Mouse (Mus musculus) cerebellum, adult 18-20 months (tissue): ENCODE data around the gene Ubl7.
A peak's percentile ranks its signal among the peaks of the same experiment; 100 is the strongest.

Experiments used
- DNase-seq, 2 experiments: peaks; one replicate each; pipeline ENCODE4 v3.0.0; 2021

Ubl7 gene

DNA sequence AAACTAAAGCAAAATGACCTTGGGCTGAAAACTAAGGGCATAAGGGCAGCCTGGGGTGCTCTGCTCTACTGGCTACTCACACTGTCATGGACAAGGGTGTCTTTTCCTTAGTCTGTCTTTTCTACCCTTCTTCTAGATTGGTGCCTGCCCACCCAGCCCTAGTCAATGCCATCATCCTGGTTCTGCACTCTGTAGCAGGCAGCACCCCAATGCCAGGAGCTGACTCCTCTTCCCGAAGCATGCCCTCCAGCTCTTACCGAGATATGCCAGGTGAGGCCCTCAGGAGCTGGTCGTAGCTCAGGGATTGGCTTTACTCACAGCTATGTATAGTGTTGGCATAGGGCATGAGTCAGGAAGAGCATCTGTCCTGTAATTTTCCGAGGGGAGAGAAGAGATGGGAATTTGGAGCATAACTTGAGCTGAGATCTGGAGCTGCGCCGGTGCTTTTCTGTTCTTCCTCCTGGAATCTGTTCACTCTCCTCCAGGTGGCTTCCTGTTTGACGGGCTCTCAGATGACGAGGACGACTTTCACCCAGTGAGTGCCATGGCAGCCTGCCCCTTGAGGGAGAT is 10.8 kb downstream of the Ubl7 start:
- DNase-seq, result peak; percentile 76 to 84

DNA sequence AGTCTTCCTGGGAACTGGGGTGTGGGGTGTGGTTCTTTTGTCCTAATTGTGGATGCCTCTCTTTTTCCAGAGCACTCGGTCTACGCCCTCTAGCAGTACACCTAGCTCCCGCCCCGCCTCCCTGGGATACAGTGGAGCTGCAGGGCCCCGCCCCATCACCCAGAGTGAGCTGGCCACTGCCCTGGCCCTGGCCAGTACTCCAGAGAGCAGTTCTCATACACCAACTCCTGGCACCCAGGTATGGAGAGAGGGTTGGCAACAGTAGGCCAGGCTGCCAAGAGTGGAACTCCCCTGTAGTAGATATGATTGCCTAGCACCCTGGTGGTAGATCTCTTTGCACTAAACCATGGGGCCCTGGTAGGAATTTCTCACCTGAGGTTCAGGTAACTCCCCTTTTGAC is 11.6 kb downstream of the Ubl7 start:
- DNase-seq, result peak; percentile 19 to 33

DNA sequence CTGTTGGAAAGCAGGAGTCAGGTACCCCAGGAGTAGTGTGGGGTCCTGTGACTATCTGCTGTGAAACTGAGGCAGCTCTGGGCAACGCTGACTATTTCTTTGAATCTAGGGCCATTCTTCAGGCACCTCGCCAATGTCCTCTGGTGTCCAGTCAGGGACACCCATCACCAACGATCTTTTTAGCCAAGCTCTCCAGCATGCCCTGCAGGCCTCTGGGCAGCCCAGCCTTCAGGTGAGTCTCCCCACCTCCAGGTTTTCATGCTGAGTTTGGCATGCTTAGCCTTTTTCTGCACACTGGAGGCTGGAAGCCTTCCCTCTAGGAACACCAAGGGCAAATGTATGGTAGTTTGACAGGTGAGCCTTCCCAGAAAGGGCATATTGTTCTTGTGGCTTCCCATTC is 12.3 kb downstream of the Ubl7 start:
- DNase-seq, result peak; percentile 20 to 31

DNA sequence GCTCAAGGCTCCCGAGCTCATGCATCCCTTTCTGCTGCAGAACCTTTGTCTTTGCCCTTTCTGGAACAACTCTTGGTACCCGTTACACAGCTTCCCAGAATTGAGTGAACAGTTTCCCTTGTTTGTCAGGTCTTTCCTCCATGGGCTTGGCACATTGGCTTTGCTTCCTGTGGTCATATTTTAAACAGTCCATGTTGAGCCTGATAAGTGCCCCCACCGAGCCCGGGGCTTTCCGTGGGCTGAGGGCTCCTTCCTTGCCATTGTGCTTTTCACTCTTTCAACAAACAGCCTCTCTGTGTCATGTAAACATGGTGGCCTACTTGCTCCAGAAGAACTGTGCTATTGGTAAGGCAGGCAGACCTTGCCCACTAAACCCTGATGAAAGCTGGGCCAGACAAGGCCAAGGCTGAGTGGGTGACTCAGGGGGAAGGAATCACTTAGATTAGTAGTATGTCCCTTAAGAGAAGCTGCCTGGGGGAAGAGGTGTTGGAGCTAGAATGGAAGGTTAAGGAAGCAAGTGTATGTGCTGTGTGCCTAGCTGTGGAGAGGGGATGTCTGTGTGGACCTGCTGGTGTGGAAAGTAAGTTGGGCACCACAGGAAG is 20.5 kb downstream of the Ubl7 start:
- no peak for DNase-seq

DNA sequence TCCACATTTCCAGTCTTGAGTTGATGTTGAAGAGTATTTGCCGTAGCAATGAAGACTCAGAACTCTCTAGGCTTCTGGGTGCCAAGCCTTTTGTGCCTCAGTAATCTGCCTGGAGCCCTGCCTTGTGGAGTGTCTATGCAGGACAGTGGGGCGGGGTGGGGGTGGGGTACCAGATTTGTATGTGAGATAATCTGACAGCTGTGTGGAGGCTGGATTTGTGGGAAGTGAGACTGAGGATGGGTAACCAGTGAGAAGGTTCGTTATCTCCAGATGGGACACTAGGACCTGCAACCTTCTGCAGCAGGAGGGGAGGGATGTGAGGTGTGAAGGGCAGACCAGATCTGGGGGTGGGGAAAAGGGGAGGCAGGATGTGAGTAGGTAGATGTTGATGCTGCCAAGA is 21.5 kb downstream of the Ubl7 start:
- no peak for DNase-seq

DNA sequence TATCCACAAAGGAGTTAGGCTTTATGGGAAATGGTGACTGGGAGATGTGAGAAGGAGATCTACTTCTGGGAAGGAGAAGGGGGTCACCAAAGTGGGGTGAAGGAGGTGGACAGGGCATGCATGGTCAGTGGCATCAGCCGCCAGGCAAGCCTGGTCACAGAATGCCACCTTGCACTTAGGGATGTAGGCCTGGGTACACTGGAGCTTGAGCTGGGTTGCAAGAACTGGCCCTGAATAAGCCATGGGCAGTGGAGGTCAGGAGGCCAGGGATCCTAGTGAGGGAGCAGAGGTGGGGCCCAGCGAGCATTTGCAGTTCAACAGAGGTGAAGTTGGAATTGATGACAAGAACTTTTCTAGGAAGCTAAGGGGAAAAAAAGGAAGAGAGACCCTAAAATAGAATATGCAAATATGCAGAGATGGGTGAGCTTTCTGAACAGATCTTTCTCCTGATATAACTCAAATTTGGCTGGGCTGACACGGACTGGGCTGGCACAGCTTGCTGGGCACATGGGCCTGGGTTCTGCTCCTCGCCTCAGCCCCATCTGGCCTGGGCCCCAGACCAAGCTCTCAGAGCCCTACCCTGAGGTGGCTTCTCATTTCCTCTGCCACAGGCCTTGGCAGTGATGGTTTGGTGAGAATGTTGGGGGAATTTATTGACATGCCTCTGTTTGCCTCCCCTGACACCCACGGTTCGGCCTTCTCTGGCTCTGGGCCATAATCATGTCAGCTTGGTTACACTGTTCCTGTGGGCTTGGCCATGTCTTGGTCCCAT is 22.2 kb downstream of the Ubl7 start:
- DNase-seq, result peak; percentile 87 to 92

DNA sequence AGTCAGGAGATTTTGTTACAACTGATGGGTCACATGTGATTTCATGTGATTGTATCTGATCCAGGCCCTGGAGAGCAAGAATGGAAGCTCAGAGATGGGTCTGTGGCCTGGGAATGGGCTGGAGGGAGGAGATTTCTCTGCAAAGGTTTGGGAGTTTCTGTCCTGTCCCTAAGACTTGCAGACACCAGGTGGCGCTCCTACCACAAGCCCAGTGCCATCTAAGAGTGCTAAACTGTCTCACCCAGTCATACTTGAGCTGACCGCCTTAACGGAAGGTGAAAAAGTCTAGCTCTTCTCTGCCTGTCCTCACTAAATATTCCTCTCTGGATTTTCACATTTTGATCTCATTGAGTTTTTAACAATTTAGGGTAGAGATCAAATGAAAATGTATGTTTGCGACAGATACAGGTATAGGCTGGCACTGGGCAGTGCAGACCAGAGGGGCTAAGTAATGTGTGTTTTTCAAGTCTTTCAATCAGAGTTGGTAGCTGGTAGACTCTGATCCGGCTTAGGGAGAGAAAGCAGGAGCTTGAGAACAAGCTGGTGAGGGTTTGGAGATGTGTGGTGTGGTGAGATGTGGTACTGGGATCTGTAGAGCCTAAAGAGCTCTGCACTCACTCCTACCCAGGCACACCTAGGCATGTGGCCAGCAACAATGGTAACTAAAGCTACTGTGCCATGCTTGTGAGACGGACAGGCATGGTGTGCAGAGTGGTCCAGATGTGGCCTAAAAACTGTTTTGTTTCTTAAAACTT is 25.1 kb downstream of the Ubl7 start:
- DNase-seq, result peak; percentile 93 to 96

DNA sequence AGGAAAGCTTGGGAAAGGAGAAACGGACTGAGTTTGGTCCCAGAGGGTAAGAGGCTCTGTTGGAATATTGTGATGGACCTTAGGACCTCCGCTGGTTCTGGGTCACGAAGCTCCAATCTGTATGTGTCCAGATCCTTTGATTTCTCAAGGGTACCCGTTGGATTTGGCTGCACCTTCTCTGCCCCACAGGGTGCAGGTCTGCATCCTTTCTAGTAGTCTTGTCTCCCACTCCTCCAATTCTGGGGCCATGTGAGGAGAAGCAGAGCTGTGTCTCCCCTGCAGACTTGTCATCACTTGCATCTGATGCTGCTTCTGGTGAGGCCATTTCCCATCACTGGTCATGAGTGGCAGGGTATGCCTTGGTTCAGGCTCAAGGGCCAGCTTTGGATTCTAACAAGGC is 26.4 kb downstream of the Ubl7 start:
- DNase-seq, result no peak

DNA sequence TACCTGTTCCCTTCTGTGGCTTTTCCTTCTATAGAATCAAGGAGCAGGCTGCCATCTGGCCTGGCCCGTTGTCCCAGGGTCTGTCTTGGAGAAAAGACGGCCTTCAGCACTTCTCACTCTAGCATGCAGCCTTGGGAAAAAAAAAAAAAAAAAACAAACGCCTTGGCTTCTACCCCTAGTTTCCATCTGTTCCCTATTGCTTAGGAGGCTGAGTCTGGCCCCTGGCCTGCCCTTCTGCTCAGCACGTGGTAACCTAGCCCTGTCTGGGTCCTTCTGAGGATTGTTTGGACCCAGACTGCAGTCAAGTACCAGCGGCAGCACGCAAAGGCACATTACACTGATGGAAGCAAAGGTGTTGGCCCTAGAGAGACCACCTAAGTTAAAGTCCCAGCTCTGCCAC is 26.9 kb downstream of the Ubl7 start:
- DNase-seq, result peak; percentile 76 to 84

DNA sequence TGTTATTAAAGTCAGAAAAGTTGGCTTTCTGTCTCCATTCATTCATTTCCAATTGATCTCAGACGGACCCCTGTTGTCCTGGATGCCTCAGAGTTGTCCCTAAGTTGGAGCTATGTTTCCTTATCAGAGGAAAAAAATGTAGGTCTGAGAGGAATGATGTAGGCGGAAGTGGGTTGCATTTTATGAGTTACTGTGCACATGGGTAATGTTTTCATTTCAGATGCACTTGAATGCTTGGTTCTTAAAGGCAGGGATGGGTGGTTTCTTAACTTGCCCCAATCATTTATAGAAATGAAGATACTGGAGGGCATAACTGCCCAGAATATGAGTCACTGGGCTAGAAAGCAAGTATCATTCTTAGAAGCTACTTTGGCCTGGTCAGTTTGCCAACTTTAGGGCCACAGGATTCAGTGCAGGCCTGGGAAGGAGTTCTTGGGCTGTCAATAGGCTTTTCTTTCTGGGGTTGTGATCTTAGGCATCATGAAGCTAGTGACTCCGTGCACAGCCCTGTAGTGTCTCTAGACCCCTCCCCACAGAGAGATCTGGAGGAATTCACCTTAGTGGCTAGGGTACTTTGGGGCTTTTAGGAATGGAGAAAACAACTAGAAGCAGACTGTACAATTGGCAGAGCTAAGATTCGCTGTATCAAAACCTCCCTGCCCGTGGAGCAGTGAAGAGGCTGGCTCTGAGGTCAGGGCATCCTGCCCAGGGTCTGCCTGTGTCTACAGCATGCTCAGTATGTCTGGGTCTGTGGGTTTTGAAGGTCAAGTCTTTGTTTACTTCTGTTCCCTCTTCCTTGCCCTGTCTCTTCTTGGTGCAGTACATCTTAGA is 27.7 kb downstream of the Ubl7 start:
- peak; percentile 25 to 46 for DNase-seq

DNA sequence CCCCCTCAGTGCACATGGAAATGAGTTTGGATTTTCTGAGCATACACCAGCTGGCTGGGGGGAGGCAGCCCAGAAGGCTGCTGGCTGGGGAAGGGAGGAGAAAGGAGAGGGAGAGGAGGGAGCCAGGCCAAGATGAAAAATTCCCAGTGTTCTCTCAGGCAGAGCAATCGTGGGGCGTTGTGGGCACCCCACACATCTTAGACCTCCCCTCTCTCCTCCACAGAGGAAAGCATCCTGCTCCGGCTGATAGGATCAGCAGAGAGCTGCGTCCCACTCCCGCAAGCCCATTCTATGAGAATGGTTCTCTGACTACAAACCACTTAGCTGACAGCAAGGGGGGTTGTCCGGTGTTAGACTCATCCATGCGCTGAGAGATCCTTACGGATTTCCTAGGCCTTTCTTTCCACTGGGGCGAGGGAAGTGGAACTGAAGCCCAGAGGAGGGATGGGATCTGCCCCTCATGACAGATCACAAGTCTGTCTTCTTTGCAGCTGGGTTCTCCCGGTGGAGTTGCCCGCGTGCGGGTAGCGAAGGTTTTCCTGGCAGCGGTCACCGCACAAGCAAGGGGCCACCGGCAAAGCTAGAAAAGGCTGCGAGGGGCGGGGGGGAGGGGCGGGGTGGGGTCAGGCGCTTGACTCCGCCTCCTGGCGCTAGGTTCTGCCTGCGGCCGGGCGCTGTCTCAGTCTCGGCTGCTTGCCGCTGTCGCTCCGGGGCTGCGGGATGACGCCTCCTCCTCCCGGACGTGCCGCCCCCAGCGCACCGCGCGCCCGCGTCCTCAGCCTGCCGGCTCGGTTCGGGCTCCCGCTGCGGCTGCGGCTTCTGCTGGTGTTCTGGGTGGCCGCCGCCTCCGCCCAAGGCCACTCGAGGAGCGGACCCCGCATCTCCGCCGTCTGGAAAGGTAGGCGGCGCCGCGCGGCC is 28.9 kb downstream of the Ubl7 start, which contains the start of gene Sema7a:
Gene Sema7a, plus strand, starts transcription at position 682 of the 918 bp plus-strand sequence.
- peak; percentile 88 to 92 for DNase-seq

DNA sequence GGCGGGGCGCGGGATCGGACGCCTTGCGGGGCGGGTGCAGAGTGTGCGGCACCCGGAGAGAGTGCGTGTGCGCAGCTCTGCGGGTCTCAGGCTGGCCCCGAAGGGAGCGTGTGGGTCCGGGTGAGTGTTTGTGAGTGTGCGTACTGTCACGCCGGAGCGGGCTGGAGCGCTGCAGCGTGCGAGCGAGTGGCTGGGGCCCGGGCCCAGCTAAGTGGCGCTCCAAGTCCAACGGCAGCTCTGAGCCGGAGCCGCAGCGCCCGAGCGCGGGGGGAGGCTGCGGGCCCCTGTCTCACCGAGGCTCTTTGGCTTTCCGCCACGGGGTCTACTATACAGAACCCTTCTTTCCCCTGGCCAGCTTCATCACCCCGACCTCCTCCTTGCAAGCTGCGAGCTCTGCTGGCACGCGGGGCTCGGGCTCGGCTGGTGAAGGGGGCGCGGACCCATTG is 29.6 kb downstream of the Ubl7 start:
- peak in 1 of 2 experiments; percentile 58 for DNase-seq

DNA sequence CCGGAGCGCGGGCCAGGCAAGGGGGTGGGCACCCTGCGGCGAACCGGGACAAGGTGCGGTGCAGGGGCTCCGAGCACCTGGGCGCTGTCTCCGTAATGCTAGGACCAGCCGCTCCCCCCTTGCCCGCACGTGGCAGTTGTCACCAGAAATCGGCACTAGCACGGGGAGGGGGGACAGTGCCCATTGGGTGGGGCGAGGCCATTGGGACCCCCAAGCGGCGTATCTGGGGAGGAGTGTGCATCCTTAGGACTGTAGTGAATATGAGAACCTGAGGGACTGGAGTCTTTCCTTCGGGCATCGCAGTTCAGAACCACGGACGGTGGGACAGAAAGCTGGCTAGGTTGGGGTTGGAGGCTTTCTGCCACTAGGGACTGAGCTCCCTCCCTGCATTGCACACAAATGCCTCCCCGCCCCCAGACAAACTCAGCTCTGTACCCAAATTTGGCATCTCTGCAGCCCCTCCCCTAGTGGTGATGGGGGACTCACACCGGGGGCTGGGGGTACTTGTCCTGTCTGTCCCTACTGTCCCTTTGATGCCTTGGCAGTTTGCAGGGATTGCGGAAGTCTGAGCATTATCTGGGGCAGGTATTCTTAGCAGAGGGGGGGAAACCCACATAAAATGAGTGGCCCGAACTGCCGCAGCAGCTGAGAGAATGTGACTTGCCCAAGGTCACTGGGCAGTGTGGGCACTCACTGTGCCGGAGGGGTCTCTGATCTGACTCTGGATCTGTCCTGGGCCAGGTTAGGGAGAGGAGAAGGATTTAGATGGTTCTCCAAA is 30.3 kb downstream of the Ubl7 start:
- peak; percentile 59 to 60 for DNase-seq

DNA sequence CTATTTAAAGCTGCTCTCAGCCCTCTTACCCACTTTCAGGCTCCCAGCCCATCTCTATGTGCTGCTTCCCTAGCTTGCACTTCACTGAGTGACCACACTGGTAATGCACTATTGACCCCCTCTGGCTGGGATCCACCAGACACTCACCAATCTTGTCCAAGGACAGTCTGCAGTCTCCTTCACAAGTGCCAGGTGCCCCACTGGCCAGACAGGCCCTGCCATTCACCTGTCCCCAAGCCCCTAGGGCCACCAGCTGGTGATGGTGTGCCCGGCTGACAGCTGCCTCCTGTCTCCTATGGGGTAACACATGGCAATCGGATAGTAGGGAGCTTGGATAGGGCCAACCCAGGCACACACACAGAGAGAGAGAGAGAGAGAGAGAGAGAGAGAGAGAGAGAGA is 31.3 kb downstream of the Ubl7 start:
- DNase-seq, result peak; percentile 75 to 80

DNA sequence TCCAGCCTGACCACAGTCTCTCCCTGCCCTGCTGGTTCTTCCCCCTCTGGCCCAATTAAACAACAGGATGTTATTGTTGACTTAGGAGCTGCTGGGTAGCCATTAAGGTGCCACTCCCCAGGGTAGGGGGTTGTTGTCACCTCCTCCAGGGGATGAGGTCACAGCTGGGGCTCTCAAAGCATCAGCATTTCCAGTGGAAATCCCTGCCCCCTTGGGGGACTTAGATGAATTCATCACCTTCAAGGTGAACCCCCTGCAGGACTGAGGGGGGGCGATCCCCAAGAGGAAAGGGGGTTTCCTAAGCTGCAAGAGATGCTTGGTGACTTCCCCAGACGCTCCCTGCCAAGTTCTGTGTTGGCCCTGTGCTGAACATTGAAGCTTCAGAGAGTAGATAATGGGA is 32.3 kb downstream of the Ubl7 start:
- DNase-seq, result peak in 1 of 2 experiments; percentile 34

DNA sequence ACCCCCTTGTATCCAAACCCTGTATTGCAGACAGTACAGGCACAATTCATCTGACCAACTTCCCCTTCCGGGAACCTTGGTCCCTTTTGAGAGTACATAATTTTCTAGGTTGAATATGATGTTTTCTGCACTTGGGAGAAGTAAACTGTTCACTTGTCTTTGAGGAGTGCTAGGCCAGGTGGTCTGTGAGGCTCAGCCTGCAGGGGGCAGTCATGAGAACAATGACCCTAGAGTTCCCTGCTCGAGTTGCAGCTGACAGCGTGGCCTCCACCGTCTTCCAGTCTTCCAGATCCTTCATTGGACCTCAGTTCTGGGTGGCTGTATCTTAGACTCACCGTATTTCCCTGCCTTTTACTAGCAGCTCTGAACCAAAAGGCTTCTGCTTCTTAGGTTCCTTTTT is 33.8 kb downstream of the Ubl7 start:
- DNase-seq, result peak; percentile 81 to 84

DNA sequence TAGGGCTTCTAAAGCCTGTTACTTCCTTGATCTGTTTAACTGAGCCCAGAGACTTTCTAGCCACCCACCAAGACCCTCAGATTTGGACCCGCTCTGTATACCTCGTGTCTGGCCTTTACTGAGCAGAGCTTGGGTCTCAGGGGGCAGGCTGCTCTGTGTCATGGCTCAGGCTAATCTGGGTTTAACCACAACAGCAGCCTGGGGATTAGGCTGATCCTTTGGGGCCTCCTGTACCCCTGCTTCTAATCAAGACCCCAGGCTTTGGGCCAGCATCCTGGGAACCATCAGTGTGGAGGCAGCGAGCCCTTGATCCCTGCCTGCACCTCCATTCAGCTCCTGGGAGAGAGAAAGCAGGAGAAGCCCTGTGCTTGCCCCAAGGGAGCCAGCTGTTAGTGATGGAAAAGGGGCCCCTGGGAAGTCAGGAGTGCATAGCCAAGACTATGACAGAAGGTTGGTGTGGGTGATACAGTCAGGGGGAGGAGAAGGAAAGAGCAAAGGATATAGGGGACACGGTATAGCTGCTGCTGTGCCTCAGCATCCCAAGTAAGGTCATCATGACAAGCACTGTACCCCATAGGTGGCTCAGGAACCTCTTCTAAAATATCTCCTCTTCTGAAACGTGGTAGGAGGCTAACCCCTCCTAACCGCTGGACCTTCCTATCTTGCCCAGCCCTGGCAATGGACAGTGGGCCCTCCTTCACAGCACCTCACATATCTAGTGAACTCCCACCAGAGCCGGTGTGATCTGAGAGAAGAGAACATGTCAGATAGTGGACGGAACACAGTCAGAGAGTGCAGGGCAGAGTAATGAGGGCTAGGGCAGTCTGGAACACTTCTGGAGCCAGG is 35.2 kb downstream of the Ubl7 start:
- DNase-seq, result no peak

DNA sequence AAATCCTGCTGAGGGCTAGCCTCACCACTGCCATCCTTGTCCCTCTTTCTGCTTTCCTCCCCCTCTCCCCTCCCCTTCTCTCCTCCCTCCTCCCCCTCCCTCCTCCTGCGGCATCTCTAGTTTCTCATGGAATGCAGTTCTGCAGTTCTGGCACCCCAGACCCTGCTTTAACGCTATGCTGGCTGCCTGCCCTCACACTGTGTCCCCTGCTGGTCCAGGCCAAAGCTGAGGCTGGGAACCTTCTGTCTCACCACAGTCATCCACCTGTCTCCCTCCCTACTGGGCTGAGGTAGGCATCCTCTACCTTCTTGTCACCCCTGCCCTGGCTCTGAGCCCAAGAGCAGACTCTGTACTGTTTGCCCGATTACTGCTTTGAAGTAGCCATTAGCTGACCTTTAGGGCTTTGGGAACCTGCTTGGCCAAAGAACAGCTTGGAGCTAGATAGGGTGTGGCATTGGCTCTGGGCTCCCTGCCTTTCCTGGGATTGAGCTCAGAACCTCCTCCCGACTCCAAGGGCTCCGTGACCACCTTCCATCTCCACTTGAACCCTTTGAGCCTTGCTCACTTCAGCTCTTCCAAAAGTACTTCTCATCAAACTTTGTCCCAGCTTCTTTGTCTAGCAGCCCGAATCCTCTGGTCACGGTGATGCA is 36.7 kb downstream of the Ubl7 start:
- peak; percentile 85 for DNase-seq
